Mouse (Mus musculus): ENCODE data around the gene Ubxn6. TPM values are rescaled to one million over a fixed set of nuclear protein-coding genes. Genes with fewer than 3 reads are reported as not detected.

Ubxn6 gene
- polyA plus RNA-seq, 1 experiment from 2014 or later = 78.8 TPM

DNA sequence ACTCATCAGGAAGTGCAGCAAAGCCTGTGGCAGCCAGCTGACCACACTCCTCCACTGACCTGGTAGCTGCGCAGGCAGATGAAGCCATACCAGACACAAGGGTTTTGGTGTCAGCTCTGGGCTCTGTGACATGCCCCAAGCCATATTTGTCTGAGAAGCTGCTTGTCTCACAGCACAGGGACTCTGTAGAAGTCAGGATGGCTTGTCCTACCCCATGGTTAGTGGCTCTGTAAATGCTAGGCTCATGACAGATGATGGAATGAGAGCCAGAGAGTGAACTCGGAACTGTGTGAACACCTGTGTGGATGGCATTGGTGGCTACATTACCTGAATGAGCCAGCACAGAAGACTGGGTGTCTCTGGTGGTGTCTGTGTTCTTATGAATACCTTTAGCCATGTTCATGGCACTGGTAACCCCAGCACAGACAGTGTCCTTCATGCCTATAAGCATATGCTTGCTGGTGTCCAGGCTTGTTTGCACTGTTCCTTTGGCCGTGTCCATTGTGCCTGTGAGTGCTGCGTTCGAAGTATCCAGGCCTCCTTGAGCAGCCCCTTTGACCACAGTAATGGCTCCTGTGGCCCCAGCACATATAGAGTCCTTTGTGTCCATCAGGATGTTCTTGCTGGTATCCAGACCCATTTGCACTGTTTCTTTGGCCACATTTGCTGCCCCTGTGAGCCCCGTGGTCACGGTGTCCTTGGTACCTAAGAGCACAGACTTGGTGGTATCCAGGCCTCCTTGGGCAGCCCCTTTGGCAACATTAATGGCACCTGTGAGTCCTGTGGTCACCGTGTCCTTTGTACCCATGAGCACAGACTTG lies 28.8 kb upstream of the Ubxn6 start:
- Histone ChIP-seq H3K4me2 (ENCODE audit: low read length) (no peak overlapping the region), H3K27me3 (replicated peaks; ENCODE audit: control insufficient read depth, insufficient read depth, low read length) (no peaks in the 10 kb centered on the region), H3K4me1 (replicated peaks; ENCODE audit: control insufficient read depth, insufficient read depth, low read length) (no peaks in the 10 kb centered on the region), H3K27ac (ENCODE audit: low read length) (no peak overlapping the region), H3K4me3 (replicated peaks; ENCODE audit: low read length) (no peak overlapping the region), H3K9me3 (ENCODE audit: control insufficient read depth, low read length) (no peaks in the 10 kb centered on the region), H3K36me3 (ENCODE audit: control insufficient read depth, insufficient read depth) (peaks cover 26% of the 10 kb centered on the region), H3K9ac (replicated peaks; ENCODE audit: low read depth, low read length) (no peak overlapping the region)
- WGBS = 98% methylated on average over 8 of the region's 8 CpGs
- no peak for ATAC-seq

DNA sequence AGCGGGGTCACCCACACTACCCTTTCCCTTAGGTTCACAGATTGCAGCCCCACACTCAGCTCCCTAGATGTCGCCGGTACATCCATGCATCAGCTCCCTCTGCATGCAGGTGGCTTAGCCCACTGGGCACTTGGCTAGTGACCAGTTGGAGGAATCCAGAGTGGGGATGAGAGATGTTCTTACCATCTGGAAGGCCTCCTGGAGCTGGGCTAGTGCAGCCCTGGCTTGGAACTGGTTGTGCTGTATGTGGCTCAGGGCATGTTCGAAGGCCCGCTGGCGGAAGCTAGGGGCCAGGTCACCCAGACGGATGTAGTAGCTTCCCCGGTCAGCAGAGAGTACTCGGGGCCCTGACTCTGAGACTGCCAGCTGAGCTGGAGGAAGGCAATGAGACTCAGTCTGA lies 28.1 kb upstream of the Ubxn6 start:
- H3K27ac ChIP-seq (ENCODE audit: low read length) = no peak overlapping the region
- H3K4me3 ChIP-seq (replicated peaks; ENCODE audit: low read length) = no peak overlapping the region
- H3K9ac ChIP-seq (replicated peaks; ENCODE audit: low read depth, low read length) = no peak overlapping the region
- no peaks in the 10 kb centered on the region for H3K27me3 ChIP-seq (replicated peaks; ENCODE audit: control insufficient read depth, insufficient read depth, low read length)
- no peak overlapping the region for H3K4me2 ChIP-seq (ENCODE audit: low read length)
- H3K36me3 ChIP-seq (ENCODE audit: control insufficient read depth, insufficient read depth) = peaks cover 28% of the 10 kb centered on the region
- H3K4me1 ChIP-seq (replicated peaks; ENCODE audit: control insufficient read depth, insufficient read depth, low read length) = no peaks in the 10 kb centered on the region
- 93% methylated on average over 9 of the region's 9 CpGs for WGBS
- no peak for ATAC-seq
- H3K9me3 ChIP-seq (ENCODE audit: control insufficient read depth, low read length) = no peaks in the 10 kb centered on the region

DNA sequence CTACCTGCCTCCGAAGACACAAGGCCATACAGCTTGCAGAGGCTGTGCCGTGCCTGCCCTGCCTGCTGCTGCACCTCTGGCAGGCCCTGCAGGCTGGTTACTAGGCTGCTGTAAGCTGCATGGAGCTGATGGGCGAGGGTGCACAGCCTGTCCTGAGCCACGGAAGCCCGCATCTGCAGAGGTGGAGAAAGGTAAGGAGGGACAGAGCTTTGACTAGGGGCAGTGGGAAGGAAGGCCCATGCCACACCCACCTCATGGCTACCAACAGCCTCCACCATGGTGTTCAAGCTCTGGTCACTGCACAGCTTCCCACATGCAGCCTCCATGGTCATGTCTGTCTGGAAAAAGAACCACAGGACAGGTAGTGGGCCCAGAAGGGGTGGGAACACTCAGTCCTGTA lies 27.3 kb upstream of the Ubxn6 start:
- Histone ChIP-seq H3K36me3 (ENCODE audit: control insufficient read depth, insufficient read depth) (peaks cover 35% of the 10 kb centered on the region), H3K27me3 (replicated peaks; ENCODE audit: control insufficient read depth, insufficient read depth, low read length) (no peaks in the 10 kb centered on the region), H3K9ac (replicated peaks; ENCODE audit: low read depth, low read length) (no peak overlapping the region), H3K4me2 (ENCODE audit: low read length) (no peak overlapping the region), H3K4me3 (replicated peaks; ENCODE audit: low read length) (no peak overlapping the region), H3K4me1 (replicated peaks; ENCODE audit: control insufficient read depth, insufficient read depth, low read length) (no peaks in the 10 kb centered on the region), H3K27ac (ENCODE audit: low read length) (no peak overlapping the region), H3K9me3 (ENCODE audit: control insufficient read depth, low read length) (no peaks in the 10 kb centered on the region)
- 90% methylated on average over 5 of the region's 5 CpGs for WGBS
- ATAC-seq = no peak

DNA sequence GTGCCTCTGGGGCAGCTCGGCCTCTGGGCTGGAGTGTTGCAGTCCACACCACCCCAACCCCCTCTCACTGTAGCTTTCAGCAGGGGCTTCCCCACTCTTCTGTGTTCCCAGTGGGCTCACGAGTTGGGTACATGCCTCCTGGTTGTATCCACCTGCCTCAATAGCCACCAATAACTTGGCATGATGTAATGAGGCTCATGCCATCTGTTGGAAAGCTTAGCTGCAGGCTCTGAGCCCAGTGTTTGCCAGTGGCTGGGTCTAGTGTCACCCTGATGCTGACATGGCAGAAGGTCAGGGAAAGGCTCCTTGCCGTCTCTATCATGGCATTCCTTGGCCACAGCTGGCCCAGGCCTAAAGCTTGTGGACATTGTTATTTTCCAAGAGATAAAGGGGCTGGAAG lies 26.0 kb upstream of the Ubxn6 start:
- Histone ChIP-seq H3K27me3 (replicated peaks; ENCODE audit: control insufficient read depth, insufficient read depth, low read length) (no peaks in the 10 kb centered on the region), H3K4me3 (replicated peaks; ENCODE audit: low read length) (no peak overlapping the region), H3K27ac (ENCODE audit: low read length) (no peak overlapping the region), H3K9me3 (ENCODE audit: control insufficient read depth, low read length) (no peaks in the 10 kb centered on the region), H3K4me1 (replicated peaks; ENCODE audit: control insufficient read depth, insufficient read depth, low read length) (no peaks in the 10 kb centered on the region), H3K9ac (replicated peaks; ENCODE audit: low read depth, low read length) (no peak overlapping the region), H3K36me3 (ENCODE audit: control insufficient read depth, insufficient read depth) (peaks cover 46% of the 10 kb centered on the region), H3K4me2 (ENCODE audit: low read length) (no peak overlapping the region)
- WGBS = 87% methylated on average over 2 of the region's 3 CpGs
- no peak for ATAC-seq

DNA sequence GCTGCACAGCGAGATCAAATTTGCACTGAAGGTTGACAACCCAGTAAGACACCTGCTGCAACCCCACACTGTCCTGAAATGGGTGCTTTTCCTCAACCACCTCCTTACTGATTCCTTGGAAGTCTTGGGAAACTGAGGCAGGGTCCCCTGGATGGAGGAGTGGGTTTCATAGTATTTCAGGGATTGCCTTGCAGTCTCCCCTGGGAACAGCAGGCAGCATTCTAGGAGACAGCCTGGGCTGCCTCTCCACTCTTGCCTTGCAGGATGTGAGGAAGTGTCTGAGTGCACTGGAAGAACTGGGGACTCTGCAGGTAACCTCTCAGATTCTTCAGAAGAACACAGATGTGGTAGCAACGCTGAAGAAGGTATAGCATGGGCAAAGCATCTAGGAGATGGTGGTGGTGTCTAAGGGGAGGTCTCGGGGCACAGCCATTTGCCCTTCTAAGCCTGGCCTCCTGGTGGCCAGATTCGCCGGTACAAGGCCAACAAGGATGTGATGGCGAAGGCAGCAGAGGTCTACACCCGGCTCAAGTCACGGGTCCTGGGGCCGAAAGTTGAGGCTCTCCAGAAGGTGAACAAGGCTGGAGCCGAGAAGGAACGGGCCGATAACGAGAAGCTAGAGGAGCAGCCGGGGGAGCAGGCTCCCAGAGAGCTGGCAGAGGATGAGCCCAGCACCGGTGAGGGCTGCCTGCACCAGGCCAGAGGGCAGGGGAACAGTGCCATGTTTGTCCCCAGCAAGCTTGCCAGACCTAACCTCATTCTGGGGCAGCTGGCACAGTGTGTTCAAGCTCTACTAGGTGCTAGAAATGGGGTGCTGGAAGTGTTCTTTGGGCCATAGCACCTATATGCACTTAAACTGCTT lies 24.1 kb upstream of the Ubxn6 start:
- Histone ChIP-seq H3K9ac (replicated peaks; ENCODE audit: low read depth, low read length) (no peak overlapping the region), H3K36me3 (ENCODE audit: control insufficient read depth, insufficient read depth) (peaks cover 49% of the 10 kb centered on the region), H3K27ac (ENCODE audit: low read length) (no peak overlapping the region), H3K4me1 (replicated peaks; ENCODE audit: control insufficient read depth, insufficient read depth, low read length) (no peaks in the 10 kb centered on the region), H3K4me2 (ENCODE audit: low read length) (no peak overlapping the region), H3K4me3 (replicated peaks; ENCODE audit: low read length) (no peak overlapping the region), H3K27me3 (replicated peaks; ENCODE audit: control insufficient read depth, insufficient read depth, low read length) (no peaks in the 10 kb centered on the region), H3K9me3 (ENCODE audit: control insufficient read depth, low read length) (no peaks in the 10 kb centered on the region)
- WGBS = 92% methylated on average over 15 of the region's 15 CpGs
- ATAC-seq = no peak

DNA sequence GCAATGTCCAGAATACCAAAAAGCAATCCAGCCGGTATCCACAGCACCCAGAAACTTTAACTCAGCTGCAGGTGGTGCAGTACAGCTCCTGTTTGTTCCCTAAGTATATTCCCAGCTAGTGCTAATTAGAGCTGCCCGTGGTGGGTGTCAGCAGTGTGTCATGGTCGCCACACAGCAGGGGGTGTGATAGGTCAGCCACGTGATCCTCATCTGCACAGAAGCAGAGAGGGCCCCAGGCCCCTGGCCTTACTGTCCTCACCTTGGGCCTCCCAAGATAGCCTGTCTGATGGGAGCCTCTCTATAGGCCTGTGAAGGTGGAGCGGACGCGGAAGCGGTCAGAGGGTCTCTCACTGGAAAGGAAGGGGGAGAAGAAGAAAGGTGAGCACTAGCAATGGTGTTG lies 23.4 kb upstream of the Ubxn6 start:
- no peaks in the 10 kb centered on the region for H3K27me3 ChIP-seq (replicated peaks; ENCODE audit: control insufficient read depth, insufficient read depth, low read length)
- H3K4me1 ChIP-seq (replicated peaks; ENCODE audit: control insufficient read depth, insufficient read depth, low read length) = no peaks in the 10 kb centered on the region
- 93% methylated on average over 8 of the region's 8 CpGs for WGBS
- no peak overlapping the region for H3K9ac ChIP-seq (replicated peaks; ENCODE audit: low read depth, low read length)
- no peak overlapping the region for H3K27ac ChIP-seq (ENCODE audit: low read length)
- no peaks in the 10 kb centered on the region for H3K9me3 ChIP-seq (ENCODE audit: control insufficient read depth, low read length)
- H3K4me2 ChIP-seq (ENCODE audit: low read length) = no peak overlapping the region
- no peak overlapping the region for H3K4me3 ChIP-seq (replicated peaks; ENCODE audit: low read length)
- no peak for ATAC-seq
- peaks cover 49% of the 10 kb centered on the region for H3K36me3 ChIP-seq (ENCODE audit: control insufficient read depth, insufficient read depth)

DNA sequence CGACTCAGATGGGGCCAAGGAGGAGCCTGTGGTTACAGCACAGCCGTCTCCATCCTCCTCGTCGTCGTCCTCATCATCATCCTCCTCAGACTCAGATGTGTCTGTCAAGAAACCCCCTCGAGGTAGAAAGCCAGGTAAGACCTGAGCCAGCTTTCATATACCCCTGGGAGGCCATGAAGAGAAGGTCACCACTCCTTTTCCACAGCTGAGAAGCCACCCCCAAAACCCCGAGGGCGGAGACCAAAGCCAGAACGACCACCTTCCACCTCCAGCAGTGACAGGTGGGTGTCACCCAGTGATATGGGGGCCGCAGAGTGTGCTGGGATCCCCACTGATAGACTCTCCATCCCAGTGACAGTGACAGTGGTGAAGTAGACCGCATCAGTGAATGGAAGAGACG lies 22.1 kb upstream of the Ubxn6 start:
- H3K27me3 ChIP-seq (replicated peaks; ENCODE audit: control insufficient read depth, insufficient read depth, low read length) = no peaks in the 10 kb centered on the region
- no peak overlapping the region for H3K4me2 ChIP-seq (ENCODE audit: low read length)
- H3K36me3 ChIP-seq (ENCODE audit: control insufficient read depth, insufficient read depth) = peaks cover 40% of the 10 kb centered on the region
- no peak overlapping the region for H3K27ac ChIP-seq (ENCODE audit: low read length)
- no peaks in the 10 kb centered on the region for H3K9me3 ChIP-seq (ENCODE audit: control insufficient read depth, low read length)
- ATAC-seq = no peak
- no peak overlapping the region for H3K4me3 ChIP-seq (replicated peaks; ENCODE audit: low read length)
- H3K4me1 ChIP-seq (replicated peaks; ENCODE audit: control insufficient read depth, insufficient read depth, low read length) = no peaks in the 10 kb centered on the region
- H3K9ac ChIP-seq (replicated peaks; ENCODE audit: low read depth, low read length) = no peak overlapping the region
- 90% methylated on average over 12 of the region's 12 CpGs for WGBS

DNA sequence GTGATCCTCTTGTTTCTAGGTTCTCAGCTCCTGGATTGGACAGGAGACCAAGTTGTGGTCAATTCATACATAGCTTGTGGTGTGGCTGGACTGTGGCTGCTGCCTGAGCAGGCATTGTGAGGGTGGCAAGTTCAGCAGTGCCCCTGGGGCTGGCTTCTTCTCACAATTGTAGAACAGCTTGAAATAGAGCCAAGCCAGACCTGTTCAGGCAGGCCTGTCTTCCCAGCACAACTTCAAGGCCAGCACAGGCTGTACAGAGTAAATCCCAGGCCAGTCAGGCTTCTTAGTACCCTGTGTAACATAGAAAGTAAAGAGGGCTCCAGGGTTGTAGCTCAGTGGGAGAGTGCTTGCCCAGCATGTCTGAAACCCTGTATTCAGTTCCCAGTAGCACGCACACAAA lies 18.0 kb upstream of the Ubxn6 start:
- Histone ChIP-seq H3K27ac (ENCODE audit: low read length) (no peak overlapping the region), H3K4me2 (ENCODE audit: low read length) (no peak overlapping the region), H3K4me1 (replicated peaks; ENCODE audit: control insufficient read depth, insufficient read depth, low read length) (no peaks in the 10 kb centered on the region), H3K9me3 (ENCODE audit: control insufficient read depth, low read length) (no peaks in the 10 kb centered on the region), H3K4me3 (replicated peaks; ENCODE audit: low read length) (no peak overlapping the region), H3K27me3 (replicated peaks; ENCODE audit: control insufficient read depth, insufficient read depth, low read length) (no peaks in the 10 kb centered on the region), H3K36me3 (ENCODE audit: control insufficient read depth, insufficient read depth) (peaks cover 19% of the 10 kb centered on the region; the same call in 1 of the 2 replicates), H3K9ac (replicated peaks; ENCODE audit: low read depth, low read length) (no peak overlapping the region)
- ATAC-seq = no peak
- 96% methylated on average over 1 of the region's 1 CpGs for WGBS

DNA sequence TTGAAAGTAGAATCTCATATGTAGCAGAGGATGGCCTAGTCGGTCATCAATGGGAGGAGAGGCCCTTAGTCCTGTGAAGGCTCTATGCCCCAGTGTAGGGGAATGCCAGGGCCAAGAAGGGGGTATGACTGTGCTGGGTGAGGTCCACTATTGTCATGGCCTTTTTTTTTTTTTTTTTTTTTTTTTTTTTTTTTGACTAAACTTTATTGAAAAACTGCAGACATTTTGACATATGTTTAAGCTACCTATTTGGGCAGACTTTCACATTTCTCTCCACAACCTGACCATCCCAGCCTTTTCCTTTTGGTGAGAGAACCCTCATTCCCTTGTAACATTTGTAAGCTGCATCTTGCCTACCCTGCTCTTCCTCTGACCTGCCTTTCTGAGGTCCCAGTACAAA lies 17.5 kb upstream of the Ubxn6 start:
- H3K36me3 ChIP-seq (ENCODE audit: control insufficient read depth, insufficient read depth) = peaks cover 15% of the 10 kb centered on the region; the same call in 1 of the 2 replicates
- no peak overlapping the region for H3K4me3 ChIP-seq (replicated peaks; ENCODE audit: low read length)
- no peak for ATAC-seq
- WGBS = 80% methylated on average over 1 of the region's 1 CpGs
- H3K4me1 ChIP-seq (replicated peaks; ENCODE audit: control insufficient read depth, insufficient read depth, low read length) = no peaks in the 10 kb centered on the region
- no peaks in the 10 kb centered on the region for H3K27me3 ChIP-seq (replicated peaks; ENCODE audit: control insufficient read depth, insufficient read depth, low read length)
- H3K9ac ChIP-seq (replicated peaks; ENCODE audit: low read depth, low read length) = no peak overlapping the region
- no peak overlapping the region for H3K4me2 ChIP-seq (ENCODE audit: low read length)
- H3K27ac ChIP-seq (ENCODE audit: low read length) = no peak overlapping the region
- no peaks in the 10 kb centered on the region for H3K9me3 ChIP-seq (ENCODE audit: control insufficient read depth, low read length)

Measured in forebrain, embryonic 16.5 days (tissue).